Mouse (Mus musculus): ENCODE measurements around the gene Spata3. TPM values are rescaled to one million over a fixed set of nuclear protein-coding genes. Genes with fewer than 3 reads are reported as not detected.

Gene Spata3
- not detected in 2 replicates for polyA plus RNA-seq (2015; fragmentation: Nextera tagmentation; extraction: Ambion mirVana)

- Histone ChIP-seq H3K9ac (ENCODE audit: low read length) (no peak within 1 kb of the TSS), H3K9me3 (replicated peaks; ENCODE audit: control insufficient read depth, low read length) (no peaks in the 10 kb centered on the region), H3K27me3 (ENCODE audit: control insufficient read depth, insufficient read depth, low read length) (peaks cover 20% of the 10 kb centered on the region; the same call in 1 of the 2 replicates), H3K27ac (ENCODE audit: low read length) (no peak within 1 kb of the TSS), H3K4me3 (replicated peaks; ENCODE audit: low read length) (no peak within 1 kb of the TSS), H3K36me3 (ENCODE audit: control insufficient read depth, insufficient read depth, low read length) (no peaks in the 10 kb centered on the region), H3K4me1 (ENCODE audit: control insufficient read depth, insufficient read depth, low read length) (peaks cover 4% of the 10 kb centered on the region; the same call in 1 of the 2 replicates), H3K4me2 (ENCODE audit: low read depth, low read length) (no peak within 1 kb of the TSS)
- no peak for ATAC-seq (ENCODE audit: insufficient read depth, low FRiP score)
- 88% methylated on average over 8 of the region's 8 CpGs for WGBS
Observed at GRCm38 (mm10) chr1:86016516-86016915, at the start of gene Spata3. Spata3 (plus strand) TSS chr1:86016816.

- ATAC-seq (ENCODE audit: insufficient read depth, low FRiP score): no peak
- Histone ChIP-seq H3K4me3 (replicated peaks; ENCODE audit: low read length) (no peak overlapping the region), H3K9me3 (replicated peaks; ENCODE audit: control insufficient read depth, low read length) (no peaks in the 10 kb centered on the region), H3K4me1 (ENCODE audit: control insufficient read depth, insufficient read depth, low read length) (no peaks in the 10 kb centered on the region), H3K27ac (ENCODE audit: low read length) (no peak overlapping the region), H3K4me2 (ENCODE audit: low read depth, low read length) (no peak overlapping the region), H3K27me3 (ENCODE audit: control insufficient read depth, insufficient read depth, low read length) (no peaks in the 10 kb centered on the region), H3K36me3 (ENCODE audit: control insufficient read depth, insufficient read depth, low read length) (no peaks in the 10 kb centered on the region), H3K9ac (ENCODE audit: low read length) (no peak overlapping the region)
- 75% methylated on average over 1 of the region's 1 CpGs for WGBS
Observed at GRCm38 (mm10) chr1:85969081-85969480, 47.5 kb upstream of the Spata3 start.

GRCm38 (mm10) chr1:85969519-85969918 lies 47.1 kb upstream of the Spata3 start:
- ATAC-seq (ENCODE audit: insufficient read depth, low FRiP score): peak; percentile 46; the same call in 1 of the 2 replicates
- no peaks in the 10 kb centered on the region for H3K4me1 ChIP-seq (ENCODE audit: control insufficient read depth, insufficient read depth, low read length)
- no peak overlapping the region for H3K27ac ChIP-seq (ENCODE audit: low read length)
- no peaks in the 10 kb centered on the region for H3K9me3 ChIP-seq (replicated peaks; ENCODE audit: control insufficient read depth, low read length)
- no peaks in the 10 kb centered on the region for H3K36me3 ChIP-seq (ENCODE audit: control insufficient read depth, insufficient read depth, low read length)
- H3K27me3 ChIP-seq (ENCODE audit: control insufficient read depth, insufficient read depth, low read length): no peaks in the 10 kb centered on the region
- no peak overlapping the region for H3K4me2 ChIP-seq (ENCODE audit: low read depth, low read length)
- no peak overlapping the region for H3K4me3 ChIP-seq (replicated peaks; ENCODE audit: low read length)
- H3K9ac ChIP-seq (ENCODE audit: low read length): no peak overlapping the region
- 55% methylated on average over 1 of the region's 1 CpGs for WGBS

GRCm38 (mm10) chr1:85971070-85971469 lies 45.5 kb upstream of the Spata3 start:
- H3K4me2 ChIP-seq (ENCODE audit: low read depth, low read length): no peak overlapping the region
- no peaks in the 10 kb centered on the region for H3K9me3 ChIP-seq (replicated peaks; ENCODE audit: control insufficient read depth, low read length)
- no peak overlapping the region for H3K4me3 ChIP-seq (replicated peaks; ENCODE audit: low read length)
- no peak overlapping the region for H3K27ac ChIP-seq (ENCODE audit: low read length)
- H3K9ac ChIP-seq (ENCODE audit: low read length): no peak overlapping the region
- no peaks in the 10 kb centered on the region for H3K27me3 ChIP-seq (ENCODE audit: control insufficient read depth, insufficient read depth, low read length)
- no peaks in the 10 kb centered on the region for H3K4me1 ChIP-seq (ENCODE audit: control insufficient read depth, insufficient read depth, low read length)
- WGBS: 93% methylated on average over 3 of the region's 3 CpGs
- no peak for ATAC-seq (ENCODE audit: insufficient read depth, low FRiP score)
- H3K36me3 ChIP-seq (ENCODE audit: control insufficient read depth, insufficient read depth, low read length): no peaks in the 10 kb centered on the region

- Histone ChIP-seq H3K27me3 (ENCODE audit: control insufficient read depth, insufficient read depth, low read length) (no peaks in the 10 kb centered on the region), H3K9ac (ENCODE audit: low read length) (no peak overlapping the region), H3K27ac (ENCODE audit: low read length) (no peak overlapping the region), H3K9me3 (replicated peaks; ENCODE audit: control insufficient read depth, low read length) (no peaks in the 10 kb centered on the region), H3K4me2 (ENCODE audit: low read depth, low read length) (no peak overlapping the region), H3K4me1 (ENCODE audit: control insufficient read depth, insufficient read depth, low read length) (no peaks in the 10 kb centered on the region), H3K36me3 (ENCODE audit: control insufficient read depth, insufficient read depth, low read length) (no peaks in the 10 kb centered on the region), H3K4me3 (replicated peaks; ENCODE audit: low read length) (no peak overlapping the region)
- ATAC-seq (ENCODE audit: insufficient read depth, low FRiP score): no peak
- WGBS: 56% methylated on average over 3 of the region's 3 CpGs
Observed at GRCm38 (mm10) chr1:85972341-85972740, 44.3 kb upstream of the Spata3 start.

- H3K27ac ChIP-seq (ENCODE audit: low read length): no peak overlapping the region
- ATAC-seq (ENCODE audit: insufficient read depth, low FRiP score): no peak
- 80% methylated on average over 2 of the region's 2 CpGs for WGBS
Observed at GRCm38 (mm10) chr1:85973468-85973877, 43.1 kb upstream of the Spata3 start.

GRCm38 (mm10) chr1:85977709-85978108 lies 38.9 kb upstream of the Spata3 start:
- ATAC-seq (ENCODE audit: insufficient read depth, low FRiP score): no peak
- Histone ChIP-seq H3K4me3 (replicated peaks; ENCODE audit: low read length) (no peak overlapping the region), H3K27me3 (ENCODE audit: control insufficient read depth, insufficient read depth, low read length) (no peaks in the 10 kb centered on the region), H3K4me1 (ENCODE audit: control insufficient read depth, insufficient read depth, low read length) (no peaks in the 10 kb centered on the region), H3K9me3 (replicated peaks; ENCODE audit: control insufficient read depth, low read length) (no peaks in the 10 kb centered on the region), H3K36me3 (ENCODE audit: control insufficient read depth, insufficient read depth, low read length) (no peaks in the 10 kb centered on the region), H3K27ac (ENCODE audit: low read length) (no peak overlapping the region), H3K4me2 (ENCODE audit: low read depth, low read length) (no peak overlapping the region), H3K9ac (ENCODE audit: low read length) (no peak overlapping the region)
- 71% methylated on average over 3 of the region's 3 CpGs for WGBS

More at GRCm38 (mm10) chr1:85973468-85973877, 43.1 kb upstream of the Spata3 start:
- Histone ChIP-seq H3K9ac (ENCODE audit: low read length) (no peak overlapping the region), H3K27me3 (ENCODE audit: control insufficient read depth, insufficient read depth, low read length) (no peaks in the 10 kb centered on the region), H3K9me3 (replicated peaks; ENCODE audit: control insufficient read depth, low read length) (no peaks in the 10 kb centered on the region), H3K4me1 (ENCODE audit: control insufficient read depth, insufficient read depth, low read length) (no peaks in the 10 kb centered on the region), H3K36me3 (ENCODE audit: control insufficient read depth, insufficient read depth, low read length) (no peaks in the 10 kb centered on the region), H3K4me3 (replicated peaks; ENCODE audit: low read length) (no peak overlapping the region), H3K4me2 (ENCODE audit: low read depth, low read length) (no peak overlapping the region)

GRCm38 (mm10) chr1:85981738-85982357 lies 34.8 kb upstream of the Spata3 start:
- H3K4me2 ChIP-seq (ENCODE audit: low read depth, low read length): no peak overlapping the region
- H3K36me3 ChIP-seq (ENCODE audit: control insufficient read depth, insufficient read depth, low read length): no peaks in the 10 kb centered on the region
- H3K9ac ChIP-seq (ENCODE audit: low read length): no peak overlapping the region
- H3K27ac ChIP-seq (ENCODE audit: low read length): no peak overlapping the region
- no peak for ATAC-seq (ENCODE audit: insufficient read depth, low FRiP score)
- H3K9me3 ChIP-seq (replicated peaks; ENCODE audit: control insufficient read depth, low read length): no peaks in the 10 kb centered on the region
- H3K4me3 ChIP-seq (replicated peaks; ENCODE audit: low read length): no peak overlapping the region
- 50% methylated on average over 7 of the region's 7 CpGs for WGBS
- H3K4me1 ChIP-seq (ENCODE audit: control insufficient read depth, insufficient read depth, low read length): no peaks in the 10 kb centered on the region
- no peaks in the 10 kb centered on the region for H3K27me3 ChIP-seq (ENCODE audit: control insufficient read depth, insufficient read depth, low read length)

- 77% methylated on average over 3 of the region's 3 CpGs for WGBS
- Histone ChIP-seq H3K4me1 (ENCODE audit: control insufficient read depth, insufficient read depth, low read length) (no peaks in the 10 kb centered on the region), H3K9me3 (replicated peaks; ENCODE audit: control insufficient read depth, low read length) (no peaks in the 10 kb centered on the region), H3K36me3 (ENCODE audit: control insufficient read depth, insufficient read depth, low read length) (no peaks in the 10 kb centered on the region), H3K4me2 (ENCODE audit: low read depth, low read length) (no peak overlapping the region), H3K27me3 (ENCODE audit: control insufficient read depth, insufficient read depth, low read length) (no peaks in the 10 kb centered on the region), H3K4me3 (replicated peaks; ENCODE audit: low read length) (no peak overlapping the region), H3K27ac (ENCODE audit: low read length) (no peak overlapping the region), H3K9ac (ENCODE audit: low read length) (no peak overlapping the region)
- no peak for ATAC-seq (ENCODE audit: insufficient read depth, low FRiP score)
Observed at GRCm38 (mm10) chr1:85985784-85986183, 30.8 kb upstream of the Spata3 start.

Data from stomach, embryonic 16.5 days (tissue).